Mouse (Mus musculus): ENCODE results near the gene Tmem256.

- TF ChIP-seq CTCF (IDR thresholded peaks at IDR 0.05; ENCODE audit: borderline replicate concordance, insufficient read depth, low read depth, low read length) (no peak), POLR2A (IDR thresholded peaks at IDR 0.05; ENCODE audit: borderline replicate concordance, insufficient read depth, low read length) (no peak)
Measured at GRCm38 (mm10) chr11:69818365-69818764, 19.9 kb upstream of the Tmem256 start, which contains the start of gene Spem2.
